Mouse (Mus musculus) spleen, adult 2 months (tissue): ENCODE data around the gene Rpa1. TPM values are rescaled to one million over a fixed set of nuclear protein-coding genes. Genes with fewer than 3 reads are reported as not detected.

ENCODE experiments used
- DNase-seq, 2 experiments: peaks; one replicate each; pipeline versions ENCODE4 v3.0.0 to v3.0.0-alpha.2; 2012 to 2021; ENCODE audit warnings: low spot score in 2 of 2, low read depth in 1 of 2
- H3K27ac ChIP-seq: fragments of 200-500 bp; 2 replicates; pipeline ENCODE4 v1.5.1; 2012; ENCODE audit warnings: low read length, inconsistent platforms; ENCODE audit not compliant: insufficient read depth
- H3K27me3 ChIP-seq: fragments of 200-500 bp; 2 replicates; pipeline ENCODE4 v1.6.1; 2012; ENCODE audit warnings: mild to moderate bottlenecking, moderate library complexity, low read length, inconsistent platforms; ENCODE audit not compliant: control insufficient read depth, insufficient read depth
- H3K36me3 ChIP-seq: fragments of 200-500 bp; 2 replicates; pipeline ENCODE4 v1.6.1; 2012; ENCODE audit warnings: mild to moderate bottlenecking, low read length, inconsistent platforms; ENCODE audit not compliant: control insufficient read depth, insufficient read depth
- H3K4me1 ChIP-seq: fragments of 200-500 bp; 2 replicates; pipeline ENCODE4 v1.6.1; 2011; ENCODE audit warnings: inconsistent platforms; ENCODE audit not compliant: control insufficient read depth, insufficient read depth, insufficient read length
- H3K4me3 ChIP-seq: fragments of 200-500 bp; 2 replicates; pipeline ENCODE4 v1.5.1; 2011; ENCODE audit warnings: mild to moderate bottlenecking, inconsistent platforms; ENCODE audit not compliant: insufficient read depth, insufficient read length; ENCODE audit errors: extremely low read depth
- CTCF ChIP-seq: fragments of 200-500 bp; IDR thresholded peaks from 2 replicates; pipeline ENCODE4 v1.5.1; 2011; ENCODE audit warnings: mild to moderate bottlenecking, inconsistent platforms; ENCODE audit not compliant: insufficient read depth, insufficient read length, insufficient replicate concordance; ENCODE audit errors: extremely low read depth
- POLR2A ChIP-seq: fragments of 200-500 bp; IDR thresholded peaks from 2 replicates; pipeline ENCODE4 v1.6.1; 2011; ENCODE audit warnings: low read depth, low read length, inconsistent platforms
- WGBS: fragments of 180-500 bp; shearing (Covaris S2); methylation state at CpG from one replicate; pipeline ENCODE4 v1.1.7; 2018; 5-methylcytosine and 5-hydroxymethylcytosine counted together
- polyA plus RNA-seq: library from polyadenylated mRNA; depleted of rRNA; stranded (reverse); fragments of >200 nt; gene quantifications from 2 replicates; pipeline ENCODE4 v1.2.3, GENCODE M21; 2012

Rpa1 gene
- polyA plus RNA-seq, 1 experiment, result 23.6 TPM

GRCm38 (mm10) chr11:75278115-75278514 lies 70.0 kb downstream of the Rpa1 start:
- H3K27me3 ChIP-seq, result no peaks in the 10 kb centered on the region
- no peak overlapping the region for H3K4me3 ChIP-seq
- no peak for DNase-seq
- peaks cover 24% of the 10 kb centered on the region; the same call in 1 of the 2 replicates for H3K4me1 ChIP-seq
- 94% methylated on average over 7 of the region's 7 CpGs for WGBS
- no peak overlapping the region for H3K27ac ChIP-seq
- H3K36me3 ChIP-seq, result no peaks in the 10 kb centered on the region
- TF ChIP-seq CTCF (no peak), POLR2A (no peak)

- no peak overlapping the region for H3K27ac ChIP-seq
- no peak overlapping the region for H3K4me3 ChIP-seq
- WGBS, result 91% methylated on average over 6 of the region's 6 CpGs
- TF ChIP-seq POLR2A (no peak), CTCF (no peak)
- no peak for DNase-seq
- H3K36me3 ChIP-seq, result no peaks in the 10 kb centered on the region
- H3K4me1 ChIP-seq, result peaks cover 19% of the 10 kb centered on the region; the same call in 1 of the 2 replicates
- H3K27me3 ChIP-seq, result no peaks in the 10 kb centered on the region
Measured at GRCm38 (mm10) chr11:75275035-75275434, 73.1 kb downstream of the Rpa1 start.

GRCm38 (mm10) chr11:75273466-75273865 lies 74.7 kb downstream of the Rpa1 start:
- Histone ChIP-seq H3K4me1 (peaks cover 8% of the 10 kb centered on the region; the same call in 1 of the 2 replicates), H3K4me3 (no peak overlapping the region), H3K27me3 (no peaks in the 10 kb centered on the region), H3K27ac (no peak overlapping the region), H3K36me3 (no peaks in the 10 kb centered on the region)
- TF ChIP-seq CTCF (no peak), POLR2A (no peak)
- DNase-seq, result no peak
- 44% methylated on average over 8 of the region's 8 CpGs for WGBS

- DNase-seq, result no peak
- no peaks in the 10 kb centered on the region for H3K27me3 ChIP-seq
- no peak overlapping the region for H3K4me3 ChIP-seq
- WGBS, result 66% methylated on average over 7 of the region's 7 CpGs
- peaks cover 8% of the 10 kb centered on the region; the same call in 1 of the 2 replicates for H3K4me1 ChIP-seq
- 0 out of 2 replicates have a peak overlapping the region, but pooled peaks have one; percentile 31 for H3K27ac ChIP-seq
- H3K36me3 ChIP-seq, result no peaks in the 10 kb centered on the region
- TF ChIP-seq CTCF, result no peak
- no peak for TF ChIP-seq POLR2A
Measured at GRCm38 (mm10) chr11:75270985-75271434, 77.1 kb downstream of the Rpa1 start.

- no peaks in the 10 kb centered on the region for H3K27me3 ChIP-seq
- H3K36me3 ChIP-seq, result no peaks in the 10 kb centered on the region
- H3K4me3 ChIP-seq, result no peak overlapping the region
- WGBS, result 80% methylated on average over 8 of the region's 8 CpGs
- peak overlapping the region; percentile 31; the same call in 1 of the 2 replicates for H3K27ac ChIP-seq
- TF ChIP-seq POLR2A, result no peak
- H3K4me1 ChIP-seq, result peaks cover 8% of the 10 kb centered on the region; the same call in 1 of the 2 replicates
- no peak for DNase-seq
Measured at GRCm38 (mm10) chr11:75270276-75270984, 77.7 kb downstream of the Rpa1 start.

- no peak for DNase-seq
- Histone ChIP-seq H3K27me3 (no peaks in the 10 kb centered on the region), H3K4me3 (no peak overlapping the region), H3K36me3 (no peaks in the 10 kb centered on the region), H3K27ac (no peak overlapping the region), H3K4me1 (peaks cover 4% of the 10 kb centered on the region; the same call in 1 of the 2 replicates)
- 44% methylated on average over 4 of the region's 4 CpGs for WGBS
- TF ChIP-seq CTCF, result no peak
- no peak for TF ChIP-seq POLR2A
Measured at GRCm38 (mm10) chr11:75269213-75269612, 78.9 kb downstream of the Rpa1 start.

GRCm38 (mm10) chr11:75268492-75268891 lies 79.6 kb downstream of the Rpa1 start:
- no peak overlapping the region for H3K4me3 ChIP-seq
- H3K27me3 ChIP-seq, result no peaks in the 10 kb centered on the region
- no peak overlapping the region for H3K27ac ChIP-seq
- peaks cover 3% of the 10 kb centered on the region; the same call in 1 of the 2 replicates for H3K4me1 ChIP-seq
- H3K36me3 ChIP-seq, result no peaks in the 10 kb centered on the region
- WGBS, result 88% methylated on average over 5 of the region's 5 CpGs
- TF ChIP-seq POLR2A (no peak), CTCF (no peak)
- no peak for DNase-seq
